Mouse (Mus musculus) liver, postnatal 0 days (tissue): ENCODE results near the gene Gm9945.

Experiments used
- CTCF ChIP-seq: sonication (generic); IDR thresholded peaks from 2 replicates; pipeline ENCODE4 v1.5.1; 2016; ENCODE audit warnings: antibody characterized with exemption, low read depth
- EP300 ChIP-seq: IDR thresholded peaks from 2 replicates; pipeline ENCODE4 v1.6.1; 2016; ENCODE audit warnings: antibody characterized with exemption, low read depth, mild to moderate bottlenecking

GRCm38 (mm10) chr11:53505026-53505663 lies 25.2 kb downstream of the Gm9945 start:
- TF ChIP-seq CTCF (no peak), EP300 (no peak)
